Mouse (Mus musculus): Measurements from ENCODE around the gene Taar2. TPM values are rescaled to one million over a fixed set of nuclear protein-coding genes. Genes with fewer than 3 reads are reported as not detected.

Gene Taar2
- polyA plus RNA-seq, 1 experiment from 2014 or later: not detected

GRCm38 (mm10) chr10:23970656-23971165 lies 32.3 kb downstream of the Taar2 start, which contains the start of gene Taar5:
Taar5 (plus strand) TSS chr10:23970706.
- Histone ChIP-seq H3K9me3 (replicated peaks; ENCODE audit: control insufficient read depth, low read length) (no peaks in the 10 kb centered on the region), H3K27me3 (ENCODE audit: control insufficient read depth, insufficient read depth, low read length) (no peaks in the 10 kb centered on the region), H3K9ac (ENCODE audit: low read depth, low read length) (no peak within 1 kb of the TSS), H3K4me2 (no peak within 1 kb of the TSS), H3K36me3 (ENCODE audit: control insufficient read depth, insufficient read depth, low read length) (no peaks in the 10 kb centered on the region), H3K27ac (ENCODE audit: low read depth, low read length) (no peak within 1 kb of the TSS), H3K4me3 (ENCODE audit: low read depth, low read length) (no peak within 1 kb of the TSS), H3K4me1 (ENCODE audit: control insufficient read depth, insufficient read depth, low read length) (no peaks in the 10 kb centered on the region)
- WGBS (ENCODE audit: insufficient replicate concordance): 81% methylated on average over 11 of the region's 11 CpGs
- no peak for ATAC-seq (replicated peaks; ENCODE audit: insufficient number of reproducible peaks, low FRiP score, low TSS enrichment)

GRCm38 (mm10) chr10:23971256-23971655 lies 32.9 kb downstream of the Taar2 start:
- Histone ChIP-seq H3K27me3 (ENCODE audit: control insufficient read depth, insufficient read depth, low read length) (no peaks in the 10 kb centered on the region), H3K4me2 (no peak overlapping the region), H3K9me3 (replicated peaks; ENCODE audit: control insufficient read depth, low read length) (no peaks in the 10 kb centered on the region), H3K4me3 (ENCODE audit: low read depth, low read length) (no peak overlapping the region), H3K4me1 (ENCODE audit: control insufficient read depth, insufficient read depth, low read length) (no peaks in the 10 kb centered on the region), H3K27ac (ENCODE audit: low read depth, low read length) (no peak overlapping the region), H3K9ac (ENCODE audit: low read depth, low read length) (no peak overlapping the region), H3K36me3 (ENCODE audit: control insufficient read depth, insufficient read depth, low read length) (no peaks in the 10 kb centered on the region)
- ATAC-seq (replicated peaks; ENCODE audit: insufficient number of reproducible peaks, low FRiP score, low TSS enrichment): no peak
- WGBS (ENCODE audit: insufficient replicate concordance): 74% methylated on average over 5 of the region's 5 CpGs

GRCm38 (mm10) chr10:23977958-23978357 lies 39.6 kb downstream of the Taar2 start:
- no peak overlapping the region for H3K4me2 ChIP-seq
- H3K27me3 ChIP-seq (ENCODE audit: control insufficient read depth, insufficient read depth, low read length): no peaks in the 10 kb centered on the region
- no peak for ATAC-seq (replicated peaks; ENCODE audit: insufficient number of reproducible peaks, low FRiP score, low TSS enrichment)
- no peak overlapping the region for H3K27ac ChIP-seq (ENCODE audit: low read depth, low read length)
- no peaks in the 10 kb centered on the region for H3K36me3 ChIP-seq (ENCODE audit: control insufficient read depth, insufficient read depth, low read length)
- no peak overlapping the region for H3K9ac ChIP-seq (ENCODE audit: low read depth, low read length)
- WGBS (ENCODE audit: insufficient replicate concordance): 63% methylated on average over 4 of the region's 4 CpGs
- no peaks in the 10 kb centered on the region for H3K9me3 ChIP-seq (replicated peaks; ENCODE audit: control insufficient read depth, low read length)
- H3K4me3 ChIP-seq (ENCODE audit: low read depth, low read length): no peak overlapping the region
- no peaks in the 10 kb centered on the region for H3K4me1 ChIP-seq (ENCODE audit: control insufficient read depth, insufficient read depth, low read length)

- Histone ChIP-seq H3K9me3 (replicated peaks; ENCODE audit: control insufficient read depth, low read length) (no peaks in the 10 kb centered on the region), H3K4me1 (ENCODE audit: control insufficient read depth, insufficient read depth, low read length) (no peaks in the 10 kb centered on the region), H3K27ac (ENCODE audit: low read depth, low read length) (no peak overlapping the region), H3K36me3 (ENCODE audit: control insufficient read depth, insufficient read depth, low read length) (no peaks in the 10 kb centered on the region), H3K27me3 (ENCODE audit: control insufficient read depth, insufficient read depth, low read length) (no peaks in the 10 kb centered on the region), H3K4me2 (no peak overlapping the region), H3K4me3 (ENCODE audit: low read depth, low read length) (no peak overlapping the region), H3K9ac (ENCODE audit: low read depth, low read length) (no peak overlapping the region)
- 37% methylated on average over 16 of the region's 16 CpGs for WGBS (ENCODE audit: insufficient replicate concordance)
- ATAC-seq (replicated peaks; ENCODE audit: insufficient number of reproducible peaks, low FRiP score, low TSS enrichment): 0 out of 2 replicates have a peak, but pooled peaks have one; percentile 26
Observed at GRCm38 (mm10) chr10:23978901-23979705, 40.7 kb downstream of the Taar2 start.

- H3K9ac ChIP-seq (ENCODE audit: low read depth, low read length): no peak within 1 kb of the TSS
- 72% methylated on average over 8 of the region's 8 CpGs for WGBS (ENCODE audit: insufficient replicate concordance)
Observed at GRCm38 (mm10) chr10:23985546-23985945, 47.2 kb downstream of the Taar2 start, which contains the start of gene Taar6. Taar6 (minus strand) TSS chr10:23985646.

GRCm38 (mm10) chr10:23986419-23986818 lies 48.0 kb downstream of the Taar2 start:
- Histone ChIP-seq H3K4me3 (ENCODE audit: low read depth, low read length) (no peak overlapping the region), H3K36me3 (ENCODE audit: control insufficient read depth, insufficient read depth, low read length) (no peaks in the 10 kb centered on the region), H3K4me1 (ENCODE audit: control insufficient read depth, insufficient read depth, low read length) (no peaks in the 10 kb centered on the region), H3K4me2 (no peak overlapping the region), H3K27ac (ENCODE audit: low read depth, low read length) (no peak overlapping the region), H3K9me3 (replicated peaks; ENCODE audit: control insufficient read depth, low read length) (no peaks in the 10 kb centered on the region), H3K9ac (ENCODE audit: low read depth, low read length) (no peak overlapping the region), H3K27me3 (ENCODE audit: control insufficient read depth, insufficient read depth, low read length) (no peaks in the 10 kb centered on the region)
- 76% methylated on average over 5 of the region's 5 CpGs for WGBS (ENCODE audit: insufficient replicate concordance)
- no peak for ATAC-seq (replicated peaks; ENCODE audit: insufficient number of reproducible peaks, low FRiP score, low TSS enrichment)

More at GRCm38 (mm10) chr10:23985546-23985945, 47.2 kb downstream of the Taar2 start, which contains the start of gene Taar6:
- no peak for ATAC-seq (replicated peaks; ENCODE audit: insufficient number of reproducible peaks, low FRiP score, low TSS enrichment)
- no peaks in the 10 kb centered on the region for H3K36me3 ChIP-seq (ENCODE audit: control insufficient read depth, insufficient read depth, low read length)
- no peaks in the 10 kb centered on the region for H3K4me1 ChIP-seq (ENCODE audit: control insufficient read depth, insufficient read depth, low read length)
- H3K4me3 ChIP-seq (ENCODE audit: low read depth, low read length): no peak within 1 kb of the TSS
- H3K27ac ChIP-seq (ENCODE audit: low read depth, low read length): no peak within 1 kb of the TSS
- H3K9me3 ChIP-seq (replicated peaks; ENCODE audit: control insufficient read depth, low read length): no peaks in the 10 kb centered on the region
- no peak within 1 kb of the TSS for H3K4me2 ChIP-seq
- no peaks in the 10 kb centered on the region for H3K27me3 ChIP-seq (ENCODE audit: control insufficient read depth, insufficient read depth, low read length)

Other genes starting within 250 kb of the Taar2 start
- gene Rps12, start 151.3 kb upstream of the Taar2 start, polyA plus RNA-seq (2014; fragmentation: Nextera tagmentation; extraction: Ambion mirVana): 114 TPM in 2 replicates
- gene Slc18b1, start 141.6 kb upstream of the Taar2 start, polyA plus RNA-seq (2014; fragmentation: Nextera tagmentation; extraction: Ambion mirVana): 8.1 and 9.3 TPM in 2 replicates
- not detected in 2 replicates for gene Vnn3, start 87.1 kb upstream of the Taar2 start, polyA plus RNA-seq (2014; fragmentation: Nextera tagmentation; extraction: Ambion mirVana)
- 7.0 and 7.3 TPM in 2 replicates for gene Vnn1, start 43.9 kb upstream of the Taar2 start, polyA plus RNA-seq (2014; fragmentation: Nextera tagmentation; extraction: Ambion mirVana)
- not detected in 2 replicates for gene Taar1, start 18.2 kb upstream of the Taar2 start, polyA plus RNA-seq (2014; fragmentation: Nextera tagmentation; extraction: Ambion mirVana)
- not detected in 2 replicates for gene Taar3, start 11.0 kb downstream of the Taar2 start, polyA plus RNA-seq (2014; fragmentation: Nextera tagmentation; extraction: Ambion mirVana)
- gene Taar4, start 21.9 kb downstream of the Taar2 start, polyA plus RNA-seq (2014; fragmentation: Nextera tagmentation; extraction: Ambion mirVana): not detected in 2 replicates
- not detected in 2 replicates for gene Taar5, start 32.1 kb downstream of the Taar2 start, polyA plus RNA-seq (2014; fragmentation: Nextera tagmentation; extraction: Ambion mirVana)
- not detected in 2 replicates for gene Taar6, start 47.1 kb downstream of the Taar2 start, polyA plus RNA-seq (2014; fragmentation: Nextera tagmentation; extraction: Ambion mirVana)
- not detected in 2 replicates for gene Taar7a, start 54.9 kb downstream of the Taar2 start, polyA plus RNA-seq (2014; fragmentation: Nextera tagmentation; extraction: Ambion mirVana)
- gene Taar7b, start 61.4 kb downstream of the Taar2 start, polyA plus RNA-seq (2014; fragmentation: Nextera tagmentation; extraction: Ambion mirVana): not detected in 2 replicates
- gene Taar7d, start 88.7 kb downstream of the Taar2 start, polyA plus RNA-seq (2014; fragmentation: Nextera tagmentation; extraction: Ambion mirVana): not detected in 2 replicates
- gene Taar7e, start 99.0 kb downstream of the Taar2 start, polyA plus RNA-seq (2014; fragmentation: Nextera tagmentation; extraction: Ambion mirVana): not detected in 2 replicates
- not detected in 2 replicates for gene Taar7f, start 110.9 kb downstream of the Taar2 start, polyA plus RNA-seq (2014; fragmentation: Nextera tagmentation; extraction: Ambion mirVana)
- not detected in 2 replicates for gene Taar8a, start 137.9 kb downstream of the Taar2 start, polyA plus RNA-seq (2014; fragmentation: Nextera tagmentation; extraction: Ambion mirVana)
- gene Taar8b, start 153.7 kb downstream of the Taar2 start, polyA plus RNA-seq (2014; fragmentation: Nextera tagmentation; extraction: Ambion mirVana): not detected in 2 replicates
- not detected in 2 replicates for gene Taar8c, start 163.3 kb downstream of the Taar2 start, polyA plus RNA-seq (2014; fragmentation: Nextera tagmentation; extraction: Ambion mirVana)
- gene Taar9, start 171.0 kb downstream of the Taar2 start, polyA plus RNA-seq (2014; fragmentation: Nextera tagmentation; extraction: Ambion mirVana): not detected in 2 replicates
- gene Stx7, start 210.7 kb downstream of the Taar2 start, polyA plus RNA-seq (2014; fragmentation: Nextera tagmentation; extraction: Ambion mirVana): 89.8 and 99.4 TPM in 2 replicates

Measured in heart, embryonic 11.5 days (tissue).